ENCODE assay signal across 11 mouse cellular contexts in the genomic region with DNA sequence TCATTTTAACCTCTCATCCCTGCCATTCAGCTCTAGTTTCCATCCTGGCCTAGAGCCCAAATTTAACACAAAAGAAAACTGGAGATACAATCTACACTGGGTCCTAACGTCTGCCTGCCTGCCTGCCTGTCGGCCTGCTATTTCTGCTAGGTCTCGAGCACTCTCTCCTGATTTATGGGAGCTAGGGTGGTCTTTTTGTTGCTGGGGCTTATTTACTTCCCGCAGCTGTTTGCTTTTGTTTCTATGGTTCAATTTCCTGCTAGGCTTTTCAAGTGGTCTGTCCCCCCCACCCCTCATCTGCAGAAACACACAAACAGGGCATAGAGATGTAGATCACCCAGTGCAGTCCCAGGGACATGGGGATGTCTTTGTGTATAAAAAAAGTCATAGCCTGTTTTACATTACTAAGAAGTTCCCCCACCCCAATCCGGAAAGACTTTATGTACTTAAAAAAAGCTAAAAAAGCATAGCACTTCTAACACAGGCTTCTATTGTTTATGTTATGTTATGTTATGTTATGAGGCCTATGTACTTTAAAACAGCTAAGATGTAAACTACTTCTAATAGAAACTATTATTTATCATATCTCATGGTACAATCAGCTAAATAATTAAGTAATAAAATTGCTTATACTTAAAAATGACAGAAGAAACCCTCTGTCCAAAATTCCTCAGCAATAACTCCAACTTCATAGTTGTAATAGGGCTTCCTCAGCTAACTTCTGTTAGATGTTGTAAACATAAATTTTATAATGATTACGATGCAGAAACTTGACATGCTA. TPM values are rescaled to one million over a fixed set of nuclear protein-coding genes. Genes with fewer than 3 reads are reported as not detected.
DNase-seq lines count a peak whose midpoint lies in the region; ATAC-seq lines count a peak whose summit lies in the region.
"Had no signal": no experiment of that assay in that cellular context is flagged by ENCODE, and none has a peak within 500 bp of the region (broad histone marks: within the 10 kb centered on the region; RNA-seq: fewer than 3 reads in every experiment).

No protein-coding gene starts in this region.

- ATAC-seq in lung, embryonic 16.5 days (ENCODE audit: low read depth), result peak; percentile 79
- ATAC-seq in forebrain, embryonic 16.5 days, result peak; percentile 83
- ATAC-seq in stomach, embryonic 16.5 days (ENCODE audit: insufficient read depth, low FRiP score), result no peak

- WGBS in lung, embryonic 16.5 days, result 21% methylated on average over 6 of the region's 6 CpGs
- 14% methylated on average over 6 of the region's 6 CpGs for WGBS in forebrain, embryonic 16.5 days
- WGBS in stomach, embryonic 16.5 days, result 20% methylated on average over 6 of the region's 6 CpGs

- no peaks in the 10 kb centered on the region for H3K4me1 ChIP-seq in lung, embryonic 16.5 days (replicated peaks; ENCODE audit: control insufficient read depth, insufficient read depth, low read length)
- H3K4me1 ChIP-seq in forebrain, embryonic 16.5 days (replicated peaks; ENCODE audit: control insufficient read depth, insufficient read depth, low read length), result peaks cover 6% of the 10 kb centered on the region; the same call in 1 of the 2 replicates
- H3K4me1 ChIP-seq in stomach, embryonic 16.5 days (ENCODE audit: control insufficient read depth, insufficient read depth, low read length), result peaks cover 4% of the 10 kb centered on the region; the same call in 1 of the 2 replicates

- no peak overlapping the region for H3K4me2 ChIP-seq in lung, embryonic 16.5 days (ENCODE audit: low read depth, low read length)
- no peak overlapping the region for H3K4me2 ChIP-seq in forebrain, embryonic 16.5 days (ENCODE audit: low read length)
- no peak overlapping the region for H3K4me2 ChIP-seq in stomach, embryonic 16.5 days (ENCODE audit: low read depth, low read length)

- DNase-seq in lung, postnatal 4 days, result no peak
- peak; percentile 52 for DNase-seq in mesoderm, embryonic 11.5 days (ENCODE audit: low read depth, low spot score)
- no peak for DNase-seq in urinary bladder, adult 2 months (ENCODE audit: low spot score)
- DNase-seq in layer of hippocampus, postnatal 25 days (ENCODE audit: extremely low spot score in 1 of 2, low spot score in 1 of 2), result no peak
- DNase-seq in gastrocnemius, postnatal 36 days, result no peak

- no peaks in the 10 kb centered on the region for H3K36me3 ChIP-seq in lung, embryonic 16.5 days (ENCODE audit: control insufficient read depth, insufficient read depth, low read length)
- no peaks in the 10 kb centered on the region for H3K36me3 ChIP-seq in forebrain, embryonic 16.5 days (ENCODE audit: control insufficient read depth, insufficient read depth)
- no peaks in the 10 kb centered on the region for H3K36me3 ChIP-seq in stomach, embryonic 16.5 days (ENCODE audit: control insufficient read depth, insufficient read depth, low read length)

- no peaks in the 10 kb centered on the region for H3K9me3 ChIP-seq in lung, embryonic 16.5 days (ENCODE audit: control insufficient read depth, low read length)
- no peaks in the 10 kb centered on the region for H3K9me3 ChIP-seq in forebrain, embryonic 16.5 days (ENCODE audit: control insufficient read depth, low read length)
- H3K9me3 ChIP-seq in stomach, embryonic 16.5 days (replicated peaks; ENCODE audit: control insufficient read depth, low read length), result no peaks in the 10 kb centered on the region

- no peak overlapping the region for H3K9ac ChIP-seq in lung, embryonic 16.5 days (ENCODE audit: low read length)
- H3K9ac ChIP-seq in forebrain, embryonic 16.5 days (replicated peaks; ENCODE audit: low read depth, low read length), result no peak overlapping the region
- H3K9ac ChIP-seq in stomach, embryonic 16.5 days (ENCODE audit: low read length), result no peak overlapping the region

- intact Hi-C loops in gastrocnemius, postnatal 36 days (cut with DNase I), result no loop called here

- no peak overlapping the region for H3K4me3 ChIP-seq in lung, embryonic 16.5 days (ENCODE audit: low read length)
- H3K4me3 ChIP-seq in forebrain, embryonic 16.5 days (replicated peaks; ENCODE audit: low read length), result no peak overlapping the region
- H3K4me3 ChIP-seq in stomach, embryonic 16.5 days (replicated peaks; ENCODE audit: low read length), result no peak overlapping the region
- H3K4me3 ChIP-seq: erythroblast, embryonic 14.5 days had no signal

- peak overlapping the region; percentile 58 for H3K27ac ChIP-seq in lung, embryonic 16.5 days (ENCODE audit: low read length)
- no peak overlapping the region for H3K27ac ChIP-seq in forebrain, embryonic 16.5 days (ENCODE audit: low read length)
- H3K27ac ChIP-seq in stomach, embryonic 16.5 days (ENCODE audit: low read length), result peak overlapping the region; percentile 38

- no peaks in the 10 kb centered on the region for H3K27me3 ChIP-seq in lung, embryonic 16.5 days (ENCODE audit: control insufficient read depth, insufficient read depth, low read depth, low read length)
- no peaks in the 10 kb centered on the region for H3K27me3 ChIP-seq in forebrain, embryonic 16.5 days (replicated peaks; ENCODE audit: control insufficient read depth, insufficient read depth, low read length)
- no peaks in the 10 kb centered on the region for H3K27me3 ChIP-seq in stomach, embryonic 16.5 days (ENCODE audit: control insufficient read depth, insufficient read depth, low read length)

RNA-seq across cellular contexts. Expression of gene Olfr24, which starts 41.7 kb away (rescaled TPM):
- not detected in 2 replicates for polyA plus RNA-seq in lung, embryonic 16.5 days (2015; fragmentation: Nextera tagmentation; extraction: Ambion mirVana)
- not detected in 2 replicates for polyA plus RNA-seq in forebrain, embryonic 16.5 days (2015; fragmentation: Nextera tagmentation; extraction: Ambion mirVana)
- not detected in 2 replicates for polyA plus RNA-seq in stomach, embryonic 16.5 days (2015; fragmentation: Nextera tagmentation; extraction: Ambion mirVana)
- polyA plus RNA-seq in urinary bladder, adult 2 months (2012; rRNA removed), result not detected in 2 replicates
- not detected for total RNA-seq in layer of hippocampus, postnatal 25 days (2021)
- total RNA-seq in gastrocnemius, postnatal 36 days (2021), result not detected
- total RNA-seq: heart, postnatal 10 days; liver, adult 2 months had no signal
- polyA plus RNA-seq: erythroblast, embryonic 14.5 days; liver, adult 2 months had no signal

RNA-seq across cellular contexts. Expression of gene Muc16, which starts 47.8 kb away (rescaled TPM):
- 1.1 and 1.7 TPM in 2 replicates for polyA plus RNA-seq in lung, embryonic 16.5 days (2015; fragmentation: Nextera tagmentation; extraction: Ambion mirVana)
- not detected in 2 replicates for polyA plus RNA-seq in forebrain, embryonic 16.5 days (2015; fragmentation: Nextera tagmentation; extraction: Ambion mirVana)
- polyA plus RNA-seq in stomach, embryonic 16.5 days (2015; fragmentation: Nextera tagmentation; extraction: Ambion mirVana), result 2.7 and 3.0 TPM in 2 replicates
- 2.1 and 3.2 TPM in 2 replicates for polyA plus RNA-seq in urinary bladder, adult 2 months (2012; rRNA removed)
- total RNA-seq in layer of hippocampus, postnatal 25 days (2021), result not detected
- under 1 TPM in 1 of 2 experiments, not detected in 1; 0.13 TPM for total RNA-seq in gastrocnemius, postnatal 36 days (2021)
